Mouse (Mus musculus) CH12.LX (cell line): ENCODE data around the gene Ssh2.

Experiments
- CTCF ChIP-seq, 2 experiments: IDR thresholded peaks in 1 of 2; conservative IDR thresholded peaks in 1 of 2; 2 replicates each; pipeline ENCODE4 v1.5.1; 2011 to 2012; ENCODE audit warnings: low read depth in 2 of 2, low read length in 2 of 2, improper control_type of control experiment in 1 of 2, inconsistent platforms in 1 of 2, mild to moderate bottlenecking in 1 of 2, moderate library complexity in 1 of 2
- EP300 ChIP-seq: IDR thresholded peaks from 2 replicates; pipeline ENCODE4 v1.6.1; 2011; ENCODE audit warnings: low read length, improper control_type of control experiment
- ETS1 ChIP-seq: conservative IDR thresholded peaks from 2 replicates; pipeline ENCODE4 v1.6.1; 2012; ENCODE audit warnings: low read depth, mild to moderate bottlenecking, inconsistent platforms, low read length, improper control_type of control experiment, moderate library complexity
- POLR2A ChIP-seq: IDR thresholded peaks from 2 replicates; pipeline ENCODE4 v1.6.1; 2011; ENCODE audit warnings: low read depth, mild to moderate bottlenecking, improper control_type of control experiment, low read length
- TBP ChIP-seq: conservative IDR thresholded peaks from 2 replicates; pipeline ENCODE4 v1.6.1; 2011; ENCODE audit warnings: low read depth, low read length, improper control_type of control experiment
- ZMIZ1 ChIP-seq: IDR thresholded peaks from 2 replicates; pipeline ENCODE4 v1.6.1; 2012; ENCODE audit warnings: low read depth, mild to moderate bottlenecking, inconsistent platforms, low read length, improper control_type of control experiment

- TF ChIP-seq POLR2A = no peak
- TF ChIP-seq ETS1 = no peak
- TF ChIP-seq CTCF (conservative IDR thresholded peaks at IDR 0.05 in 1 of 2, IDR thresholded peaks at IDR 0.05 in 1 of 2; ENCODE audit: low read depth in 2 of 2, low read length in 2 of 2) = no peak
- TF ChIP-seq EP300 = no peak
- TF ChIP-seq ZMIZ1 = no peak
- TF ChIP-seq TBP = no peak
Observed at GRCm38 (mm10) chr11:77372196-77372904, 156.3 kb downstream of the Ssh2 start.
